Mouse (Mus musculus) lung, adult 2 months (tissue): ENCODE data around the gene Hbb-y.

Source experiments
- CTCF ChIP-seq: fragments of 200-500 bp; IDR thresholded peaks from 2 replicates; pipeline ENCODE4 v1.5.1; 2011; ENCODE audit warnings: mild to moderate bottlenecking, low read length, control low read depth; ENCODE audit not compliant: insufficient read depth
- POLR2A ChIP-seq: fragments of 200-500 bp; IDR thresholded peaks from 2 replicates; pipeline ENCODE4 v1.6.1; 2011; ENCODE audit warnings: low read depth, mild to moderate bottlenecking, control low read depth, low read length, borderline replicate concordance; ENCODE audit errors: extremely low read depth

GRCm38 (mm10) chr7:103840268-103840667, 12.7 kb downstream of the Hbb-y start, which contains the start of gene Hbb-bh2:
- TF ChIP-seq POLR2A (no peak), CTCF (no peak)
